Mouse (Mus musculus) kidney, postnatal 0 days (tissue): Measurements from ENCODE around the gene Arhgef28. TPM values are rescaled to one million over a fixed set of nuclear protein-coding genes. Genes with fewer than 3 reads are reported as not detected.
"Not testable (repeated sequence)": the region's sequence is repeated elsewhere in the genome, so short reads cannot be mapped to it uniquely, and the experiment has no call there.

Source experiments
- ATAC-seq: fragments of 200-750 bp; cut with Nextera tagmentation; replicated peaks from 2 replicates; pipeline ENCODE4 v1.8.0; 2017; ENCODE audit warnings: low read depth, moderate number of reproducible peaks, moderate TSS enrichment, moderate library complexity; ENCODE audit not compliant: low FRiP score
- DNase-seq: peaks from one replicate; pipeline ENCODE4 v3.0.0-alpha.2; 2016; ENCODE audit warnings: low spot score
- H3K27ac ChIP-seq: fragments of 300-500 bp; sonication (generic); 2 replicates; pipeline ENCODE4 v1.5.1; 2014; ENCODE audit warnings: mild to moderate bottlenecking
- H3K27me3 ChIP-seq: fragments of 300-500 bp; sonication (generic); 2 replicates; pipeline ENCODE4 v1.6.1; 2014; ENCODE audit warnings: low read length, mixed read lengths; ENCODE audit not compliant: insufficient read depth
- H3K36me3 ChIP-seq: fragments of 300-500 bp; sonication (generic); 2 replicates; pipeline ENCODE4 v1.6.1; 2014; ENCODE audit warnings: low read length, mixed read lengths; ENCODE audit not compliant: insufficient read depth
- H3K4me1 ChIP-seq: fragments of 300-500 bp; sonication (generic); replicated peaks from 2 replicates; pipeline ENCODE4 v1.6.1; 2014; ENCODE audit warnings: antibody characterized with exemption, low read length, mixed read lengths; ENCODE audit not compliant: insufficient read depth
- H3K4me2 ChIP-seq: fragments of 300-500 bp; sonication (generic); 2 replicates; pipeline ENCODE4 v1.6.1; 2014; ENCODE audit warnings: mild to moderate bottlenecking, low read length, moderate library complexity, mixed read lengths
- H3K4me3 ChIP-seq: fragments of 300-500 bp; sonication (generic); replicated peaks from 2 replicates; pipeline ENCODE4 v1.5.1; 2014; ENCODE audit warnings: low read depth, low read length
- H3K9ac ChIP-seq: fragments of 300-500 bp; sonication (generic); 2 replicates; pipeline ENCODE4 v1.6.1; 2014; ENCODE audit warnings: low read depth, low read length
- H3K9me3 ChIP-seq: fragments of 300-500 bp; sonication (generic); replicated peaks from 2 replicates; pipeline ENCODE4 v1.6.1; 2016; ENCODE audit warnings: low read length, inconsistent platforms, mixed read lengths
- CTCF ChIP-seq: IDR thresholded peaks from 2 replicates; pipeline ENCODE4 v1.5.1; 2016; ENCODE audit warnings: antibody characterized with exemption, low read depth, mild to moderate bottlenecking, moderate library complexity
- WGBS: fragments of 180-500 bp; shearing (Covaris S2); extraction: QIAGEN DNeasy Blood & Tissue Kit; methylation state at CpG from one replicate; pipeline ENCODE4 v1.1.7; 2014; 5-methylcytosine and 5-hydroxymethylcytosine counted together
- polyA plus RNA-seq: library from polyadenylated mRNA; unstranded; fragments of >200 nt; fragmentation: Nextera tagmentation; extraction: Ambion mirVana; gene quantifications from 2 replicates; pipeline ENCODE4 v1.2.1, GENCODE M21; 2015

Arhgef28 gene
- polyA plus RNA-seq, 1 experiment from 2014 or later = 58.3 TPM

- DNase-seq (no peak), ATAC-seq (no peak)
- no peak overlapping the region for H3K4me2 ChIP-seq
- no peaks in the 10 kb centered on the region for H3K36me3 ChIP-seq
- H3K4me1 ChIP-seq = no peaks in the 10 kb centered on the region
- WGBS = 41% methylated on average over 11 of the region's 11 CpGs
- no peaks in the 10 kb centered on the region for H3K9me3 ChIP-seq
- no peak overlapping the region for H3K4me3 ChIP-seq
- no peak overlapping the region for H3K9ac ChIP-seq
- no peaks in the 10 kb centered on the region for H3K27me3 ChIP-seq
- no peak overlapping the region for H3K27ac ChIP-seq
- no peak for TF ChIP-seq CTCF
Measured at GRCm38 (mm10) chr13:98074871-98075270, 131.4 kb downstream of the Arhgef28 start.

GRCm38 (mm10) chr13:98073190-98073589 lies 133.0 kb downstream of the Arhgef28 start:
- Histone ChIP-seq H3K27me3 (no peaks in the 10 kb centered on the region), H3K4me1 (no peaks in the 10 kb centered on the region), H3K9me3 (no peaks in the 10 kb centered on the region), H3K4me2 (no peak overlapping the region), H3K4me3 (no peak overlapping the region), H3K9ac (no peak overlapping the region), H3K36me3 (no peaks in the 10 kb centered on the region), H3K27ac (no peak overlapping the region)
- TF ChIP-seq CTCF = no peak
- ATAC-seq = no peak
- 68% methylated on average over 4 of the region's 4 CpGs for WGBS
- no peak for DNase-seq

- Histone ChIP-seq H3K27me3 (no peaks in the 10 kb centered on the region), H3K4me3 (no peak overlapping the region), H3K36me3 (no peaks in the 10 kb centered on the region), H3K9ac (no peak overlapping the region), H3K9me3 (no peaks in the 10 kb centered on the region), H3K27ac (no peak overlapping the region), H3K4me2 (no peak overlapping the region), H3K4me1 (no peaks in the 10 kb centered on the region; the same call in 1 of the 2 replicates)
- 88% methylated on average over 6 of the region's 6 CpGs for WGBS
- ATAC-seq (no peak), DNase-seq (no peak)
- TF ChIP-seq CTCF = no peak
Measured at GRCm38 (mm10) chr13:98070458-98070857, 135.8 kb downstream of the Arhgef28 start.

GRCm38 (mm10) chr13:98069646-98070045 lies 136.6 kb downstream of the Arhgef28 start:
- Histone ChIP-seq H3K36me3 (no peaks in the 10 kb centered on the region), H3K9me3 (no peaks in the 10 kb centered on the region), H3K4me3 (no peak overlapping the region), H3K27ac (no peak overlapping the region), H3K4me2 (no peak overlapping the region), H3K9ac (no peak overlapping the region), H3K27me3 (no peaks in the 10 kb centered on the region), H3K4me1 (no peaks in the 10 kb centered on the region; the same call in 1 of the 2 replicates)
- DNase-seq (no peak), ATAC-seq (no peak)
- no peak for TF ChIP-seq CTCF
- WGBS = 89% methylated on average over 6 of the region's 6 CpGs

GRCm38 (mm10) chr13:98062843-98063242 lies 143.4 kb downstream of the Arhgef28 start:
- Histone ChIP-seq H3K36me3 (no peaks in the 10 kb centered on the region), H3K4me1 (no peaks in the 10 kb centered on the region; the same call in 1 of the 2 replicates), H3K27me3 (no peaks in the 10 kb centered on the region), H3K27ac (no peak overlapping the region), H3K9me3 (no peaks in the 10 kb centered on the region), H3K4me3 (no peak overlapping the region), H3K4me2 (no peak overlapping the region), H3K9ac (no peak overlapping the region)
- 21% methylated on average over 4 of the region's 4 CpGs for WGBS
- TF ChIP-seq CTCF = no peak
- no peak for ATAC-seq
- DNase-seq = no peak

GRCm38 (mm10) chr13:98060121-98060520 lies 146.1 kb downstream of the Arhgef28 start:
- H3K4me2 ChIP-seq, H3K27ac ChIP-seq, DNase-seq, H3K9me3 ChIP-seq, H3K9ac ChIP-seq, ATAC-seq, H3K4me3 ChIP-seq, H3K27me3 ChIP-seq, H3K4me1 ChIP-seq, H3K36me3 ChIP-seq: not testable (repeated sequence)
- 65% methylated on average over 1 of the region's 1 CpGs for WGBS

GRCm38 (mm10) chr13:98055194-98055593 lies 151.0 kb downstream of the Arhgef28 start:
- H3K4me3 ChIP-seq = no peak overlapping the region
- no peaks in the 10 kb centered on the region for H3K9me3 ChIP-seq
- WGBS = 81% methylated on average over 8 of the region's 8 CpGs
- H3K9ac ChIP-seq = no peak overlapping the region
- no peaks in the 10 kb centered on the region for H3K4me1 ChIP-seq
- DNase-seq = no peak
- H3K27me3 ChIP-seq = no peaks in the 10 kb centered on the region
- no peak overlapping the region for H3K4me2 ChIP-seq
- ATAC-seq = no peak
- H3K36me3 ChIP-seq = no peaks in the 10 kb centered on the region
- no peak for TF ChIP-seq CTCF
- H3K27ac ChIP-seq = no peak overlapping the region
